Mouse (Mus musculus) kidney, postnatal 10 days (tissue): ENCODE measurements around the gene Olfr887.

Experiments
- DNase-seq: peaks from one replicate; pipeline ENCODE4 v3.0.0; 2021; ENCODE audit warnings: mixed read lengths

The Olfr887 gene

GRCm38 (mm10) chr9:38083772-38084171 lies at the start of gene Olfr887:
Gene Olfr887, plus strand, starts transcription at chr9:38084072.
- no peak for DNase-seq

GRCm38 (mm10) chr9:38046255-38046654 lies 37.6 kb upstream of the Olfr887 start, which contains the start of gene Olfr884:
Gene Olfr884, plus strand, starts transcription at chr9:38046555.
- no peak for DNase-seq

DNA sequence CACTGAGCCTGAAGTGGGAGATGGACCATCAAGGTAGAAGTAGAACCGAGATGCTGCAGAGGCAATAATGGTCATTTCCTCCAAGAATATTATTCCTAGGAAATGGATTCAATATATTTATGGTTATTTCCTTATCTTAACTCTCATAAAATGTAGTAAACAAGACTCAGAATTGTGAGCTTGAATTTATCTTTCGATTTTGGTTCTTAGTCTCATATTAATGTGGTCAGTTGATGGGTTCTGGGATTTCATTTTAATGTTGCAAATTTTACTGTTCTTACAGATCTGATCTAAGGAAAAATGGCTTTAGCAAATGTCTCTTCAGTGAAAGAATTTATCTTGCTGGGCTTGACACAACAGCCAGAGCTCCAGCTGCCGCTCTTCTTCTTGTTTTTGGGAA lies 22.9 kb upstream of the Olfr887 start, which contains the start of gene Olfr885:
Olfr885 (plus strand) TSS at position 301 of the 400 bp plus-strand sequence.
- no peak for DNase-seq

- no peak for DNase-seq
Observed at GRCm38 (mm10) chr9:38107828-38108227, 24.0 kb downstream of the Olfr887 start, which contains the start of gene Olfr888. Gene Olfr888, plus strand, starts transcription at chr9:38108128.

DNA sequence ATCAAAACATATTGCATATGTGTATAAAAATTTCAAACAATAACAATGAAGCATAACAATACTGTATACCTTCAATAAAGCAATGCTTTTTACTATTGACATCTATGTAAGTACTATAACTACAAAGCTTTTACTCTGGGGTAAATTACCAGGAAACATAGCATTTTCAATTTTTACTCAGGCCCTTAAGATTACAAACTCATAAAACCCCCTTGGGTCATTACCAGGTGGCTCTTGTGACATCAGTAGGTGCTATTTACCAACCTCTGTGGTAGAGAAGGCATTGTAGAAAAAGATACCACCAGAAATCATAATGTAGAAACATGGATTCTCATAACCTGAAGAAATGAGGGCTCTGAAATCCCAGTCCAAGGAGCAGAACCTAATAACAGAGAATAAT lies 31.0 kb downstream of the Olfr887 start, which contains the start of gene Olfr889:
Olfr889 (plus strand) TSS at position 301 of the 400 bp plus-strand sequence.
- no peak for DNase-seq
